Mouse (Mus musculus): ENCODE data around the gene Galm.
A peak's percentile ranks its signal among the peaks of the same experiment; 100 is the strongest.
"Not testable (repeated sequence)": the region's sequence is repeated elsewhere in the genome, so short reads cannot be mapped to it uniquely, and the experiment has no call there.

Gene Galm

GRCm38 (mm10) chr17:80206671-80207581 lies 79.7 kb downstream of the Galm start, which contains the start of the genes Srsf7 and Ttc39d:
Gene Srsf7 (minus strand): TSS chr17:80207307.
Gene Ttc39d (plus strand): TSS chr17:80207460.
- DNase-seq (ENCODE audit: low spot score in 2 of 2): peak; percentile 94 to 98

DNA sequence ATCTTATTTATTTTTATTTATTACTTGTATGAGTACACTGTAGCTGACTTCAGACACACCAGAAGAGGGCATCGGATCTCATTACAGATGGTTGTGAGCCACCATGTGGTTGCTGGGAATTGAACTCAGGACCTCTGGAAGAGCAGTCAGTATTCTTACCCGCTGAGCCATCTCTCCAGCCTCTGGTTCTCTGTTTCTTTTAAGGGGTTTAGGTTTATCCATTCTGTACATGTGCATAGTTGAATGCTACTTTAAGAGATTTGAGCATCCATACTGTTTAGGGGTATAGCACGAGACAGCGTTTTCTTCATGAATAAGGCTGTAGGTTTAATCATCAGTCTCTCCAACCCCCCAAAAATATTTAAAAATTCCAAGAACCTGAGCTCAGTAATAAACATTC lies 86.7 kb downstream of the Galm start:
- DNase-seq (ENCODE audit: low spot score in 2 of 2): not testable (repeated sequence)

DNA sequence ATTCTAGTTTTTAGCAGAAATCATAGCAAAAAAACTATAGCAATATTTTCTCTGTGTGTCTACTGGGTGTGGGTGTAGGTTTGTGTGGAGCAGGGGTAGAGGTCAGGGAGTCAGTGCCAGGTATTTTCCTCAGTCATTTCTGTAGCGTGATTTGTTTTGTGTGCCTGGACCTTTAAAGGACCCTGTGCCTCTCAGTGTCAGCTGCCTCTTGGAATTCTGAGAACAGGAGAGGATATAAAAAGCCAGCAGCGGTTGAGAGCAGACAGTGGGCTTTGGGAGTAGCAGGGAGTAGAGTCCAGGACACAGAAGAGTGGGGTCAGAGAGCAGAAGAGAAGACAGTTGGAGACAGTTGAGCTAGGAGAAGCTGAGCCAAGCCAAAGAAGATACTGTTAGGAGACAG lies 92.9 kb downstream of the Galm start:
- no peak for DNase-seq (ENCODE audit: low spot score in 2 of 2)

GRCm38 (mm10) chr17:80221202-80221601 lies 93.9 kb downstream of the Galm start:
- DNase-seq (ENCODE audit: low spot score in 2 of 2): no peak

GRCm38 (mm10) chr17:80221890-80222628 lies 94.8 kb downstream of the Galm start:
- DNase-seq (ENCODE audit: low spot score in 2 of 2): no peak

DNA sequence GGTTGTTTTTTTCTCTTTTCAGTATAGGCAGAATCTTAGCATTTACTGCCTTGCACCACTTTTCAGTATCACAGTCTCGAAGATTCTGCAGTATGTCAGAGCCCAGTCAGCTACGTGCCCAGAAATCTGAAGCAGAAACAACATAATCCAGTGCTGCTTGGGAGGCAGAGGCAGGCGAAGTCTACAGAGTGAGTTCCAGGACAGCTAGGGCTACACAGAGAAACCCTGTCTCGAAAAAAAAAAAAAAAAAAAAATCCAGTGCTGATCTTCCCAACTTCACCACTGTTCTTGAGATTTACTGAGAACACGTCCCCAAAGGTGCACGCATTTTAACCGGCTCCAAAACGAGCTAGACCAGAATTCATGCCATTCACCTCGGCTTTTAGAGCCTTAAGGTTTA lies 96.6 kb downstream of the Galm start:
- no peak for DNase-seq (ENCODE audit: low spot score in 2 of 2)

- DNase-seq (ENCODE audit: low spot score in 2 of 2): peak; percentile 76 to 88
Observed at GRCm38 (mm10) chr17:80224326-80225116, 97.2 kb downstream of the Galm start, which contains the start of gene Gemin6. Gene Gemin6 (plus strand): TSS chr17:80224441.

GRCm38 (mm10) chr17:80225142-80225541 lies 97.9 kb downstream of the Galm start:
- DNase-seq (ENCODE audit: low spot score in 2 of 2): not testable (repeated sequence)

DNA sequence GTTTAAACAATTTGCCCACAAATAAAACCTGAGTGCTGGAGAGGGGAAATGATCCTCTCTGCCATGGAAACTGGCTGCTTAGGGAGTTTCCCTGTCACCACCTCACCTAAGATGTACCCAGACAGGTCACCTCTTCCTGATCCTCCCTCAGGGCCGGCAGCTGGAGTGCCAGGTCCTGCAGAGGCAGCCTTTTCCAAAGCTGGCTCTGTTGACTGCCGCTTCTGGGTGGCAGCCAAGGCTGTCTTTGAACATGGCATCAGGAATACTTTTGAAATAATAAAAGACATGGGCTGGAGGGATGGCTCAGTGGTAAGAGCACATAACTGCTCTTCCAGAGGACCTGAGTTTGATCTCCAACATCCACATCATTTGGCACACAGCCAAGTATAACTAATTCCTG lies 102.1 kb downstream of the Galm start:
- no peak for DNase-seq (ENCODE audit: low spot score in 2 of 2)

DNA sequence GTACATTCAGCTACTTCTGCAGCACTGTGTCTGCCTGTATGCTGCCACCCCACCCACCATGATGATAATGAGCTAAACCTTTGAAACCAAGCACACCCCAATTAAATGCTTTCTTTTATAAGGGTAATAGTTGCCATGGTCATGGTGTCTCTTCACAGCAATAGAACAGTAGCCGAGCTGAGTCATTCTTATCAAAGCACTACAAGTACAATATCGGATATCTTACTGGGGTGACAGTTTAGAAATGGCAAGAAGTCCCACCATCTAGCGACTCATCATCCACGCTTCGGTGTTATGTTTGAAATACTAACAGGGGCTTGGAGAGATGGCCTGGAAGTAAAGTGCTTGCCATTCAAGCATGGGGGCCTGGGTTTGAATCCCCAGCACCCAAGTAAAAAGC lies 106.6 kb downstream of the Galm start:
- DNase-seq (ENCODE audit: low spot score in 2 of 2): no peak

- DNase-seq (ENCODE audit: low spot score in 2 of 2): no peak
Observed at GRCm38 (mm10) chr17:80234376-80234775, 107.1 kb downstream of the Galm start.
